Mouse (Mus musculus) layer of hippocampus, adult 2 months (tissue): ENCODE measurements at regions not wholly inside any gene's neighbourhood (a gene's known extent, or its start where the extent isn't known, plus 50 kb on each side); places are given as distances from the start of the nearest gene placed in this dataset.
A peak's percentile ranks its signal among the peaks of the same experiment; 100 is the strongest.

Experiments
- DNase-seq, 2 experiments: peaks; one replicate each; pipeline ENCODE4 v3.0.0; 2022; ENCODE audit warnings: low spot score in 2 of 2
- H3K27ac ChIP-seq: fragments of 200-600 bp; 2 replicates; pipeline ENCODE4 v1.8.1; 2022
- H3K4me3 ChIP-seq: fragments of 200-600 bp; 2 replicates; pipeline ENCODE4 v1.8.1; 2022; ENCODE audit warnings: mild to moderate bottlenecking
- CTCF ChIP-seq: fragments of 200-600 bp; conservative IDR thresholded peaks from 2 replicates; pipeline ENCODE4 v1.8.1; 2022; ENCODE audit warnings: antibody characterized with exemption, mild to moderate bottlenecking, moderate library complexity

- no peak for DNase-seq
- Histone ChIP-seq H3K4me3 (no peak overlapping the region), H3K27ac (peak overlapping the region; percentile 75)
- TF ChIP-seq CTCF = no peak
Measured at GRCm38 (mm10) chr7:136083005-136083404, 366.8 kb upstream of the Mki67 start.

DNA sequence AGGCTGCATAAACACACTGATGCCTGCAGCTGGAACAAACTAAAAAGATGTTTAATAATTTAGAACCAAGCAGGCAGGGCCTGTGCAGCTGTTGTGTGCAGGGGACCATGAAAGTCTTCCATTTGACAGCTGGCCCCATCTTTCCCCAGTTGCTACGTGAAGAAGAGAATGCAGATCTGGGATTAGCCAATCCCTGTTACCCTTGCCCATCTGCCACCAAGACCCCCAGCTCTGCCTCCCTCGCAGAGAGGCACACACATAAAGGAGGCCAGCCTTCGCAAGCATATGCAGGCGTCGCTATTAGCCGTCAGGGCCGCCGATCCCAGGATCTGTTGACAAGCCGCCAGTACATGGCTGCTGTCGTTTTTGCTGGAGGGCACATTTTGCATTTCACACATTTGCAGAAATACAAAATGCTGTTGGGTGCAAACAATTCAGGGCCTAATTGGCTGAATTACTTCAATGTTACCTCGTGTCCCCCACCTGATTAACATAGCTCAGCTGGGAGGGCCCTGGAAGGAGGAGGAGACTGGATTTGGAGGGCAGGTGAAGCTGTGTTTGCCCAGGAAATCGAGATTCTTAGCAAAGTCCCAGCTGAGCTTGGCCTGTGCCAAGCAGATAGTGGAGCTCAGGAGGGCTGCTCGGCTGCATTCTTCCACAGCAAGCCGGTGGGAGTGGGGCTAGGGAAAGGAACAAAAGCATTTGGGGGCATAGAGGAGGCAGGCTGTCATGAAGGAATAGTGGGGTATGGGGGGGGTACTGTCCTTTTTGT, 367.6 kb upstream of the Mki67 start:
- no peak for TF ChIP-seq CTCF
- no peak for DNase-seq
- no peak overlapping the region for H3K4me3 ChIP-seq
- peak overlapping the region; percentile 75 for H3K27ac ChIP-seq

DNA sequence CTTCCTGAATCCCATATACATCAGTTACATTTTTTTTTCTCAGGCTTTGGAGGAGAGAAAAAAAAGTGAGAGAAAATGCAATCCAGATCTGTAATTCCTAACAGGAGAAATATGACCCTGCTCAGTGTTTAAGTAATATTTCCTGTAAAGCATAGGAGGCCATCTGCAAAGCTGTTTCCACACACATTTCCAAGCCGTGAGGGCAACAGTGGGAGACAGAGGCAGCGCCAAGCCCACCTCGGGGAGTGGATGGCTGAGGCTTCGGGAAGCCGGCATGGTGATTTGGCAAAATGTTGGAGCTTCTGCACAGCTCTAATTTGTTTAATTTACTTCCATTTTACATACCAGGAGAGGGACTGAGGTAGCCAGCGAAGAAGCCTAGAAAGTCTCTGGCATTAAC, 372.6 kb upstream of the Mki67 start:
- H3K4me3 ChIP-seq = no peak overlapping the region
- no peak for TF ChIP-seq CTCF
- H3K27ac ChIP-seq = no peak overlapping the region
- DNase-seq = no peak

DNA sequence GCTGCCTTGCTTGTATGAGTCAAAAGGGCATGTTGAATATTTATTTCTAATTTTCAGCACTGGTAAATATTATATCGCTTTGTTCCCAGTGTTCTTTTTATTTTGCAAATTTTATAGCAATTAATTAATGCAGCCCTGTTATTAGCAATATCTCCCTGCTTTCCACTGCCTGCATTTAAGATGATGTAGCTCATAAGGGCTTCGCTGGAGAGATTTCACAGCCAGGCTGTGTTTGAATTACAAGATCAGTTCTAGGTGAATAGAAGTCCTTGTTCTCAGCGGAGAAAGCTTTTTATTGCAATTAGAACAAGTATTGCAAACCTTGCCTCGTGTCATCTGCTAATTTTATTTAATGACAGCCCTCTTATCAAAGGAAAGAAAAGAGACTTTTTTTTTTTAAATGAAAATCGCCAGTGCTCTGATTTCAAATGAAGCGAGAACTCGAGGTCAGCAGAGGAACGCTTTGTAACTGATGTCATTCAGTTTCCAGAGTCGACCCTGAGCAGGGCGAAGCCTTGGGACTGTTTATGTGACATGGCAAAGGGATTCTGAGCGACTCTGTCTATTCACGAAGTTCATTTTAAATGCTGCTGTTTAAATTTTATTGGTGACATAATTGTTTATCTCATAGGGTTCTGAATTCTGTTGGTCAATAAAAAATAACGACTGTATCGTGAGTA, 378.7 kb upstream of the Mki67 start:
- no peak for TF ChIP-seq CTCF
- no peak overlapping the region for H3K4me3 ChIP-seq

GRCm38 (mm10) chr7:136104021-136104420, 387.9 kb upstream of the Mki67 start:
- Histone ChIP-seq H3K27ac (no peak overlapping the region), H3K4me3 (no peak overlapping the region)
- no peak for DNase-seq
- no peak for TF ChIP-seq CTCF

More for the DNA sequence above, 378.7 kb upstream of the Mki67 start:
- H3K27ac ChIP-seq = no peak overlapping the region
- no peak for DNase-seq

- TF ChIP-seq CTCF = no peak
- no peak for DNase-seq
- H3K4me3 ChIP-seq = no peak overlapping the region
- H3K27ac ChIP-seq = no peak overlapping the region
Measured at GRCm38 (mm10) chr7:136112163-136112562, 396.0 kb upstream of the Mki67 start.

GRCm38 (mm10) chr7:136120930-136121329, 404.8 kb upstream of the Mki67 start:
- DNase-seq = no peak
- no peak for TF ChIP-seq CTCF
- Histone ChIP-seq H3K4me3 (no peak overlapping the region), H3K27ac (no peak overlapping the region)

DNA sequence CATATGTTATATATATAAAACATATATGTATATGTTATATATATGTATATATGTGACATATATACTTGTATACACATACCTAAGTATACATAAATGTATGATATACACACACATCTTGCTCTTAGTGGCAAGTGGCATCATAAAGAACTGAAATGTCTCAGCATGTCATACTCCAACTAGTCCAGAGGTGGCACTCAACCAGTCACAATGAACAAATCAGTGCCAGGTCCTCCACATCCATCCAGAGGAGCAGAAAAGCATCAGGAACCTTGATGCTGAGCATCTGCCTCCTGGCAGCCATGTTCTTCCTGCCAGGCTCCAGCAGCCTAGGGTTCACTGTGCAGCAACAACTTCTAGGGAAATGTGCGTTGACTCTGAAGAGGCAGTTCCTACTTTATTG, 405.2 kb upstream of the Mki67 start:
- no peak overlapping the region for H3K4me3 ChIP-seq
- no peak overlapping the region for H3K27ac ChIP-seq
- DNase-seq = no peak
- TF ChIP-seq CTCF = peak; percentile 54

DNA sequence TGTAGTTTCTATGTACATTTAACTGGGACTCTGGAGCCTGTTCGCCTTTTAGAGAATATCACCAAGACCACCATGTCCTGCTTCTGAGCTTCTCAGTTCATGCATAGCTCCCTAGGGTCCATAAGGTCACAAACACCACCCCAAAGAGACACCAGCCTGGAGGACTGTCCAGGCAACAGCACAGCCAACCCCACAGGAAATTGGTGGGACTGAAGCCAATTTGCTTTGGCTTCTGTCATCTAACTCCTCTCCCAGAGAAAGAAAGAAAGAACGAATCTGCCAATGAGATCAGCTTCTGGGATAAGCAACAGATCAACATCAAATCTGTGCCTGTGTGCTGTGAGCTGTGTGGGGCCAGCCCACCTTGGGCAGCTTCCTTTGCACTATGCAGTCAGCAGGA, 408.6 kb upstream of the Mki67 start:
- Histone ChIP-seq H3K27ac (no peak overlapping the region), H3K4me3 (no peak overlapping the region)
- no peak for DNase-seq
- TF ChIP-seq CTCF = no peak

DNA sequence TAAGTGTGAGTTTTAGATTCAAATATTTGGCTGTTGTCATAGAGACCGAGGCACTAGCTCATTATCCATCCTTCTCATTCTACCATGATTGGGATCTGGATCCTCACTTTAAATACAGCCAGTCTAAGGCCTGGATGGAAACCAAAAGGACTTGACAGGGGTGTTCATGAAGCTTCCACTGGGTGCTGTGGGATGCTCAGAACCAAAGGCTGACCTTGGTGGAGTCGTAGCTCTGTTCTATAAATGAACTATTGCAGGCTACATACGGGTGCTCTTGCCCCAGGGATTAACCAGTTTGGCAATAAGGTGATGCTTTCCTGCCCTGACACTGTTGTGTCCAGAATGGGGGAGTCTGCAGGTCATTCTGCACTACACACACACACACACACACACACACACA, 410.2 kb upstream of the Mki67 start:
- no peak for TF ChIP-seq CTCF
- Histone ChIP-seq H3K27ac (no peak overlapping the region), H3K4me3 (no peak overlapping the region)
- DNase-seq = no peak

- no peak for DNase-seq
- Histone ChIP-seq H3K27ac (no peak overlapping the region), H3K4me3 (no peak overlapping the region)
- no peak for TF ChIP-seq CTCF
Measured at GRCm38 (mm10) chr7:136127576-136127975, 411.4 kb upstream of the Mki67 start.

- Histone ChIP-seq H3K4me3 (no peak overlapping the region), H3K27ac (no peak overlapping the region)
- peak in 1 of 2 experiments; percentile 1 for DNase-seq
- TF ChIP-seq CTCF = no peak
Measured at GRCm38 (mm10) chr7:136129721-136130123, 413.6 kb upstream of the Mki67 start.

GRCm38 (mm10) chr7:136130666-136131239, 414.6 kb upstream of the Mki67 start:
- no peak for DNase-seq
- Histone ChIP-seq H3K4me3 (no peak overlapping the region), H3K27ac (no peak overlapping the region)
- TF ChIP-seq CTCF = no peak
